Mouse (Mus musculus) intestine, embryonic 15.5 days (tissue): ENCODE measurements around the gene Ncor2. TPM values are rescaled to one million over a fixed set of nuclear protein-coding genes. Genes with fewer than 3 reads are reported as not detected.

Source experiments
- ATAC-seq: fragments of 200-750 bp; cut with Nextera tagmentation; 2 replicates; pipeline ENCODE4 v1.8.0; 2017; ENCODE audit warnings: moderate TSS enrichment, moderate library complexity
- H3K27ac ChIP-seq: fragments of 300-500 bp; sonication (generic); 2 replicates; pipeline ENCODE4 v1.5.1; 2015; ENCODE audit warnings: mild to moderate bottlenecking, inconsistent platforms
- H3K27me3 ChIP-seq: fragments of 300-500 bp; sonication (generic); replicated peaks from 2 replicates; pipeline ENCODE4 v1.6.1; 2015; ENCODE audit warnings: inconsistent platforms
- H3K36me3 ChIP-seq: fragments of 300-500 bp; sonication (generic); 2 replicates; pipeline ENCODE4 v1.6.1; 2015; ENCODE audit warnings: inconsistent platforms
- H3K4me1 ChIP-seq: fragments of 300-500 bp; sonication (generic); replicated peaks from 2 replicates; pipeline ENCODE4 v1.6.1; 2015; ENCODE audit warnings: inconsistent platforms
- H3K4me2 ChIP-seq: fragments of 300-500 bp; sonication (generic); replicated peaks from 2 replicates; pipeline ENCODE4 v1.6.1; 2015; ENCODE audit warnings: mild to moderate bottlenecking, inconsistent platforms
- H3K4me3 ChIP-seq: fragments of 300-500 bp; sonication (generic); replicated peaks from 2 replicates; pipeline ENCODE4 v1.5.1; 2015; ENCODE audit warnings: inconsistent platforms
- H3K9ac ChIP-seq: fragments of 300-500 bp; sonication (generic); 2 replicates; pipeline ENCODE4 v1.6.1; 2015; ENCODE audit warnings: inconsistent platforms
- H3K9me3 ChIP-seq: fragments of 300-500 bp; sonication (generic); 2 replicates; pipeline ENCODE4 v1.6.1; 2016; ENCODE audit warnings: inconsistent platforms
- WGBS: fragments of 180-500 bp; shearing (Covaris S2); methylation state at CpG from one replicate; pipeline ENCODE4 v1.1.7; 2015; 5-methylcytosine and 5-hydroxymethylcytosine counted together
- polyA plus RNA-seq: library from polyadenylated mRNA; unstranded; fragments of >200 nt; fragmentation: Nextera tagmentation; extraction: Ambion mirVana; gene quantifications from 2 replicates; pipeline ENCODE4 v1.2.1, GENCODE M21; 2015

Gene Ncor2
- polyA plus RNA-seq, 1 experiment from 2014 or later: 20.0 TPM

GRCm38 (mm10) chr5:125110722-125111121 lies 68.3 kb downstream of the Ncor2 start:
- Histone ChIP-seq H3K4me2 (no peak overlapping the region), H3K9ac (no peak overlapping the region), H3K4me3 (no peak overlapping the region), H3K27me3 (no peaks in the 10 kb centered on the region), H3K4me1 (peaks cover 36% of the 10 kb centered on the region), H3K9me3 (no peaks in the 10 kb centered on the region), H3K27ac (no peak overlapping the region), H3K36me3 (peaks cover 44% of the 10 kb centered on the region)
- 41% methylated on average over 3 of the region's 3 CpGs for WGBS
- no peak for ATAC-seq

DNA sequence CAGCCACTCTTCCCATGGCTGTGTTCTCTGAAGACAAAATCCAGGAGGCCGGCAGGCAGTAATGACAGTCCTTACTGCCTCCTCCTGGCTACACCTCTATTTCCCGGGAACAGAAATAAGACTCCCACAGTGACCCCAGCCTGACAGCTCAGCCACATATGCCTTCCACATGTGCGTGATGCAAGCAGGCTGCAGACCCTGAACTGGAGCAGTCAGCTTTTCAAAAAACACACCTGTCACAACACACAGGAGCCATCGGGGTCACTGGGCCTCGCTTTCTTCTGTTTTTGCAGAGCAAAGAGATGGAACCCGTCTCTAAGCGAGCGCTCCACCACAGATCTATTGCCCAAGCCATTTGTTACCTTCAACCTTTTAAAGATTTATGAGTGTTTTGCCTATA lies 68.8 kb downstream of the Ncor2 start:
- Histone ChIP-seq H3K4me1 (peaks cover 36% of the 10 kb centered on the region), H3K27ac (no peak overlapping the region), H3K9me3 (no peaks in the 10 kb centered on the region), H3K36me3 (peaks cover 44% of the 10 kb centered on the region), H3K9ac (no peak overlapping the region), H3K27me3 (no peaks in the 10 kb centered on the region), H3K4me3 (no peak overlapping the region), H3K4me2 (no peak overlapping the region)
- WGBS: 68% methylated on average over 8 of the region's 8 CpGs
- no peak for ATAC-seq

GRCm38 (mm10) chr5:125107011-125107651 lies 71.9 kb downstream of the Ncor2 start:
- peaks cover 44% of the 10 kb centered on the region for H3K4me1 ChIP-seq
- no peak overlapping the region for H3K9ac ChIP-seq
- H3K36me3 ChIP-seq: peaks cover 40% of the 10 kb centered on the region
- no peaks in the 10 kb centered on the region for H3K9me3 ChIP-seq
- H3K27ac ChIP-seq: no peak overlapping the region
- no peak overlapping the region for H3K4me3 ChIP-seq
- H3K4me2 ChIP-seq: no peak overlapping the region
- peak; percentile 52; the same call in 1 of the 2 replicates for ATAC-seq
- H3K27me3 ChIP-seq: no peaks in the 10 kb centered on the region
- WGBS: 57% methylated on average over 11 of the region's 11 CpGs

- H3K9ac ChIP-seq: no peak overlapping the region
- no peaks in the 10 kb centered on the region for H3K9me3 ChIP-seq
- H3K36me3 ChIP-seq: peaks cover 48% of the 10 kb centered on the region
- 85% methylated on average over 16 of the region's 16 CpGs for WGBS
- 0 out of 2 replicates have a peak overlapping the region, but pooled peaks have one; percentile 23 for H3K27ac ChIP-seq
- no peak overlapping the region for H3K4me2 ChIP-seq
- ATAC-seq: no peak
- H3K4me3 ChIP-seq: no peak overlapping the region
- no peaks in the 10 kb centered on the region for H3K27me3 ChIP-seq
- peaks cover 35% of the 10 kb centered on the region for H3K4me1 ChIP-seq
Observed at GRCm38 (mm10) chr5:125106191-125106590, 72.8 kb downstream of the Ncor2 start.

DNA sequence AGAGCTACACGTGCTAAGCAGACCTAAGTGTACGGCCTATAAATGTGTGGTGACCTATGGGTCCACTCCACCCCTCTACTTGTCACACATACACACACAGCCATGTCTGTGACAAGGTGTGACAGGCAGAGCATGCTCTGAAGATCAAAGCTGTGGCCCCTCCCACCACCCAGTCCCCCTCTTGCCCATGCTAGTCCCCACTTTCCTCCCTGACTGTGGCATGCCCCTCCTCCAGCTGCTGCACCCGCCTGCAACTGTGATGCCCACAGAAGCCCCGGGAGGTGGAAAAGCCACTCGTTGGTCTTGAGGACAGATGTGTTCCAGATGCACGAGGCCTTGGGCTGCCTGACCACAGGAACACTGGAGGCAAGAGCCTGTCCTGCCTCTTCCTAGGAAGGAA lies 74.2 kb downstream of the Ncor2 start:
- Histone ChIP-seq H3K4me2 (no peak overlapping the region), H3K4me1 (peaks cover 25% of the 10 kb centered on the region), H3K27me3 (no peaks in the 10 kb centered on the region), H3K9ac (no peak overlapping the region), H3K36me3 (peaks cover 49% of the 10 kb centered on the region), H3K27ac (no peak overlapping the region), H3K9me3 (no peaks in the 10 kb centered on the region), H3K4me3 (no peak overlapping the region)
- WGBS: 61% methylated on average over 6 of the region's 6 CpGs
- ATAC-seq: no peak

DNA sequence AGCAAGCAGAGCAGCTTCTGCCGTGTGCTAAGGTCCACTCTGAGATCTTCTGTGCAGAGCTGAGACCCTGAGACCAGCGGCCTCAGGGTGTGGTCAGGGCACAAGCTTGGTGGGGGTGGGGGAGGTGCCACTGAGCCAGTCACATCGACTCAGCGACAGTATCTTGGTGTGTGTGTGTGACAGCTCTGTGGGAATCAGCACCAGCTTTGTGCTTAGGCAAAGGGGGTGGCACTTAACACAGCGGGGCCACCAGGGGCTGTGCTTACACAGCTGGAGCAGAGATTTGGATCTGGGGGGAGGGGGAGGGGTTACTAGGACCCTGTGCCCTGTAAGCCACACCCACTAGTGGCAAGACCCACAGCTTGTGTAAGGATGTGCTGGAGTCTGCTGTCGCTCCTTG lies 75.6 kb downstream of the Ncor2 start:
- peak overlapping the region; percentile 65 for H3K27ac ChIP-seq
- H3K9me3 ChIP-seq: no peaks in the 10 kb centered on the region
- H3K9ac ChIP-seq: no peak overlapping the region
- H3K4me1 ChIP-seq: peaks cover 28% of the 10 kb centered on the region
- H3K27me3 ChIP-seq: no peaks in the 10 kb centered on the region
- H3K36me3 ChIP-seq: peaks cover 46% of the 10 kb centered on the region
- no peak overlapping the region for H3K4me2 ChIP-seq
- H3K4me3 ChIP-seq: no peak overlapping the region
- peak; percentile 13; the same call in 1 of the 2 replicates for ATAC-seq
- WGBS: 34% methylated on average over 6 of the region's 6 CpGs

- Histone ChIP-seq H3K27me3 (no peaks in the 10 kb centered on the region), H3K9me3 (no peaks in the 10 kb centered on the region), H3K4me3 (no peak overlapping the region), H3K36me3 (peaks cover 46% of the 10 kb centered on the region), H3K4me2 (peak overlapping the region; percentile 15; the same call in 1 of the 2 replicates), H3K27ac (peak overlapping the region; percentile 65), H3K4me1 (peaks cover 28% of the 10 kb centered on the region), H3K9ac (no peak overlapping the region)
- WGBS: 32% methylated on average over 7 of the region's 7 CpGs
- ATAC-seq: peak; percentile 32
Observed at GRCm38 (mm10) chr5:125102907-125103306, 76.1 kb downstream of the Ncor2 start.

GRCm38 (mm10) chr5:125102352-125102751 lies 76.7 kb downstream of the Ncor2 start:
- Histone ChIP-seq H3K36me3 (peaks cover 47% of the 10 kb centered on the region), H3K4me3 (no peak overlapping the region), H3K27me3 (no peaks in the 10 kb centered on the region), H3K27ac (peak overlapping the region; percentile 65), H3K9me3 (no peaks in the 10 kb centered on the region), H3K4me1 (peaks cover 28% of the 10 kb centered on the region), H3K4me2 (peak overlapping the region; percentile 15; the same call in 1 of the 2 replicates), H3K9ac (no peak overlapping the region)
- 63% methylated on average over 8 of the region's 8 CpGs for WGBS
- ATAC-seq: peak; percentile 80

- no peak overlapping the region for H3K4me3 ChIP-seq
- H3K9ac ChIP-seq: no peak overlapping the region
- H3K4me1 ChIP-seq: peaks cover 28% of the 10 kb centered on the region
- no peak overlapping the region for H3K4me2 ChIP-seq
- no peaks in the 10 kb centered on the region for H3K9me3 ChIP-seq
- no peaks in the 10 kb centered on the region for H3K27me3 ChIP-seq
- 86% methylated on average over 5 of the region's 5 CpGs for WGBS
- peaks cover 38% of the 10 kb centered on the region for H3K36me3 ChIP-seq
- no peak for ATAC-seq
- no peak overlapping the region for H3K27ac ChIP-seq
Observed at GRCm38 (mm10) chr5:125099785-125100350, 79.2 kb downstream of the Ncor2 start.

GRCm38 (mm10) chr5:125098692-125099091 lies 80.3 kb downstream of the Ncor2 start:
- H3K4me1 ChIP-seq: peaks cover 18% of the 10 kb centered on the region
- WGBS: 90% methylated on average over 9 of the region's 9 CpGs
- no peak for ATAC-seq
- no peak overlapping the region for H3K9ac ChIP-seq
- H3K9me3 ChIP-seq: no peaks in the 10 kb centered on the region
- H3K4me2 ChIP-seq: no peak overlapping the region
- H3K27me3 ChIP-seq: no peaks in the 10 kb centered on the region
- H3K36me3 ChIP-seq: peaks cover 31% of the 10 kb centered on the region
- H3K27ac ChIP-seq: no peak overlapping the region
- H3K4me3 ChIP-seq: no peak overlapping the region

GRCm38 (mm10) chr5:125096368-125096767 lies 82.7 kb downstream of the Ncor2 start:
- peaks cover 3% of the 10 kb centered on the region; the same call in 1 of the 2 replicates for H3K4me1 ChIP-seq
- no peak for ATAC-seq
- WGBS: 71% methylated on average over 11 of the region's 11 CpGs

GRCm38 (mm10) chr5:125095525-125096175 lies 83.4 kb downstream of the Ncor2 start:
- Histone ChIP-seq H3K4me2 (no peak overlapping the region), H3K4me1 (peaks cover 3% of the 10 kb centered on the region; the same call in 1 of the 2 replicates), H3K9me3 (no peaks in the 10 kb centered on the region), H3K27ac (0 out of 2 replicates have a peak overlapping the region, but pooled peaks have one; percentile 2), H3K9ac (no peak overlapping the region), H3K36me3 (peaks cover 42% of the 10 kb centered on the region), H3K27me3 (no peaks in the 10 kb centered on the region), H3K4me3 (no peak overlapping the region)
- peak; percentile 21; the same call in 1 of the 2 replicates for ATAC-seq
- 66% methylated on average over 14 of the region's 14 CpGs for WGBS

More at GRCm38 (mm10) chr5:125096368-125096767, 82.7 kb downstream of the Ncor2 start:
- H3K36me3 ChIP-seq: peaks cover 37% of the 10 kb centered on the region
- H3K4me3 ChIP-seq: no peak overlapping the region
- H3K27ac ChIP-seq: no peak overlapping the region
- H3K9me3 ChIP-seq: no peaks in the 10 kb centered on the region
- H3K4me2 ChIP-seq: no peak overlapping the region
- H3K9ac ChIP-seq: no peak overlapping the region
- no peaks in the 10 kb centered on the region for H3K27me3 ChIP-seq
